Mouse (Mus musculus) retina, embryonic 14.5 days (tissue): Measurements from ENCODE around the gene Sohlh1.

Experiments used
- DNase-seq: peaks from one replicate; pipeline ENCODE4 v3.0.0-alpha.2; 2015; ENCODE audit warnings: low spot score

The Sohlh1 gene

GRCm38 (mm10) chr2:25847226-25847625 is at the start of gene Sohlh1:
Sohlh1 (minus strand) TSS chr2:25847248.
- DNase-seq = no peak

- DNase-seq = no peak
These were observed 45.4 kb upstream of the Sohlh1 start for GRCm38 (mm10) chr2:25892440-25892839.

GRCm38 (mm10) chr2:25888144-25888543 is 41.1 kb upstream of the Sohlh1 start:
- no peak for DNase-seq

- DNase-seq = no peak
These were observed 40.2 kb upstream of the Sohlh1 start for GRCm38 (mm10) chr2:25887226-25887625.

- DNase-seq = no peak
These were observed 37.7 kb upstream of the Sohlh1 start for GRCm38 (mm10) chr2:25884756-25885155.

- no peak for DNase-seq
These were observed 35.2 kb upstream of the Sohlh1 start for GRCm38 (mm10) chr2:25882276-25882675.

GRCm38 (mm10) chr2:25879061-25879460 is 32.0 kb upstream of the Sohlh1 start:
- DNase-seq = no peak

GRCm38 (mm10) chr2:25878516-25878915 is 31.5 kb upstream of the Sohlh1 start:
- DNase-seq = no peak

GRCm38 (mm10) chr2:25877736-25878268 is 30.8 kb upstream of the Sohlh1 start:
- DNase-seq = peak; percentile 15

GRCm38 (mm10) chr2:25877250-25877735 is 30.2 kb upstream of the Sohlh1 start:
- no peak for DNase-seq

GRCm38 (mm10) chr2:25866656-25867055 is 19.6 kb upstream of the Sohlh1 start:
- no peak for DNase-seq

GRCm38 (mm10) chr2:25865412-25865811 is 18.4 kb upstream of the Sohlh1 start:
- peak; percentile 44 for DNase-seq

- DNase-seq = peak; percentile 49
These were observed 17.2 kb upstream of the Sohlh1 start for GRCm38 (mm10) chr2:25864230-25864629.

GRCm38 (mm10) chr2:25863337-25864131 is 16.5 kb upstream of the Sohlh1 start, which contains the start of gene Kcnt1:
Kcnt1 (plus strand) TSS chr2:25863734.
- DNase-seq = peak; percentile 53

- DNase-seq = no peak
These were observed 15.7 kb upstream of the Sohlh1 start for GRCm38 (mm10) chr2:25862696-25863270.

GRCm38 (mm10) chr2:25862038-25862437 is 15.0 kb upstream of the Sohlh1 start:
- DNase-seq = no peak

- no peak for DNase-seq
These were observed 12.8 kb upstream of the Sohlh1 start for GRCm38 (mm10) chr2:25859891-25860290.

- no peak for DNase-seq
These were observed 7.0 kb upstream of the Sohlh1 start for GRCm38 (mm10) chr2:25853998-25854397.

GRCm38 (mm10) chr2:25852626-25853025 is 5.6 kb upstream of the Sohlh1 start:
- no peak for DNase-seq

GRCm38 (mm10) chr2:25850330-25850729 is 3.3 kb upstream of the Sohlh1 start:
- DNase-seq = peak; percentile 64

- no peak for DNase-seq
These were observed 532 bp downstream of the Sohlh1 start for GRCm38 (mm10) chr2:25846516-25846915.

GRCm38 (mm10) chr2:25844097-25844496 is 3.0 kb downstream of the Sohlh1 start:
- DNase-seq = no peak

- no peak for DNase-seq
These were observed 4.3 kb downstream of the Sohlh1 start for GRCm38 (mm10) chr2:25842758-25843157.
